Mouse (Mus musculus): ENCODE measurements around the gene Fam57b. TPM values are rescaled to one million over a fixed set of nuclear protein-coding genes. Genes with fewer than 3 reads are reported as not detected.
A peak's percentile ranks its signal among the peaks of the same experiment; 100 is the strongest.

The Fam57b gene
- polyA plus RNA-seq, 1 experiment from 2014 or later: 0.29 TPM

DNA sequence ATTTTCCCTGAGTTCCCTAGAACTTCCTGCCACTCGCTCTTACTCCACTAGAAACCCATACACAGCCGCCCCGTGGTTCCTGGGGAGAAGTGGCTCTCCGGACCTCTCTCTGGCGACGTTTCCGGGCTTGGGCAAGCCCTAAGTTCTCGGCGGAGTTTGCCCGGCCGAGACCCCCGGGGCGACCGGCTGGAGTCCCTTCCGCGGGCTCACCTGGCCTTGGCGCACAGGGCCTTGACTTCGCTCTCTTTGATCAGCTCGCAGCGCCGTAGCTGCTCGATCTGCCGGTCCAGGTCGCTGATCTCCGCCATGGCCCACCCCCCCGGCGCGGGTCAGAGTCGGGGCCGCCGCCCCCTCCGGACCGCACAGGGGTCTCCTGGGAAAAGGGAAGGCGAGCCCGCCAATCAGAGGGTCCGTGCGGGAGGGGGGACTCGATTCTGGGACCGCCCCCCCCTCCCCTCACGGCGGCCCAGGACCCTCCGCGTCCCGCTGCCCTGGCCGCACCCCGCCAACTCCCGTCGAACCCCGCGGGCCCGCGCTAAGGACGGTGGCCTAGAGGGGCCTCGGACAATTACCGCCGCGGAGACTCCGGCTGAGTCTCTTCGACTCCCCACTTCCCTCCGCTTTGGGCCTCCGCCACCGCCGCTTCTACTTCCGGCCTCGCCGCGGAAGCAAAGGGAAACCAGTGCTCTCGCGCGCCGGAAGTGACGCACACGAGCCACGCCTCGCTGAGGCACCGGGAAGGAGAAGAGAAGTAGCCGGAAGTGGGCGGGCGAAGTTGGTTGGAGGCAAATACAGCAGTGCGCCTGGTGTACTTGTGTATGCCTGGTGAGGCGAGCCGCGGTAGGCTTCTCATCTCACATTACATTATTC lies 5.4 kb upstream of the Fam57b start, which contains the start of gene Ppp4c:
Ppp4c (minus strand) TSS at position 646 of the 870 bp plus-strand sequence.
- Histone ChIP-seq H3K4me3 (peak within 1 kb of the TSS; percentile 79), H3K27me3 (replicated peaks) (no peaks in the 10 kb centered on the region), H3K4me1 (peaks cover 65% of the 10 kb centered on the region), H3K27ac (replicated peaks) (peak within 1 kb of the TSS; percentile 97), H3K36me3 (peaks cover 67% of the 10 kb centered on the region), H3K9me3 (no peaks in the 10 kb centered on the region), H3K4me2 (peak within 1 kb of the TSS; percentile 87), H3K9ac (peak within 1 kb of the TSS; percentile 93)
- peak; percentile 82 for ATAC-seq (ENCODE audit: extremely low read depth, insufficient number of reproducible peaks, low FRiP score, low TSS enrichment)
- under 1% methylated on average over 82 of the region's 83 CpGs for WGBS

DNA sequence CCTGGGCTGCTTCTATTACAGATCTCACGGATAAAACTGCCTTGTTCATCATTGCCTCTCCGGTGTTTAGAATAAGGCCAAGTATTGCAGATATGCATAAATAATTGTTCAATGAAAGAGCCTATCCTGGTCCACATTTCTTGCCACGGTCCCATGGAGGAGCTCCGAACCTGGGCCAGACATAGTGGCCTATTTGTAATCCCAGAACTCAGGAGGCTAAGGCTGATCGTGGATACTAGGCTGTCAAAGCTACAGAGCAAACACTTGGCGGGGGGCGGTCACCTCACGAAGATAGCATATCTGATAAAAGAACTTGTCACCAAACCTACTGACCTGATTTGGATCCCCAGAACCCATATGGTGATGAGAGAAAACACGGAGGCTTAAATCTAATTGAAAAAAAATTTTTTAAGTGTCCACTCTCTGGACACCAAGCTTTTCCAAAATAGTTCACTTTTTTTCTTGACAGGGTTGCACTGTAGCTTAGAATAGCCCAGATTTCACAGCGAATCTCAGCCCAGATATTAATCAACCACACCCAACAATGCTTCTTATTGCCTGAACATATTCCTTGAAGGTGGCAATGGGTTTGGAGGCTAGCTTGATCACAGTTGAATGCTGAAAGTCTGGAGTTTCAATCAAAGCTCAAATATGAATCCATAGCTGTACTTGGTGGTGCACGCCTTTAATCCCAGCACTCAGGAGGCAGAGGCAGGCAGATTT lies 4.6 kb upstream of the Fam57b start:
- WGBS: 16% methylated on average over 11 of the region's 11 CpGs

DNA sequence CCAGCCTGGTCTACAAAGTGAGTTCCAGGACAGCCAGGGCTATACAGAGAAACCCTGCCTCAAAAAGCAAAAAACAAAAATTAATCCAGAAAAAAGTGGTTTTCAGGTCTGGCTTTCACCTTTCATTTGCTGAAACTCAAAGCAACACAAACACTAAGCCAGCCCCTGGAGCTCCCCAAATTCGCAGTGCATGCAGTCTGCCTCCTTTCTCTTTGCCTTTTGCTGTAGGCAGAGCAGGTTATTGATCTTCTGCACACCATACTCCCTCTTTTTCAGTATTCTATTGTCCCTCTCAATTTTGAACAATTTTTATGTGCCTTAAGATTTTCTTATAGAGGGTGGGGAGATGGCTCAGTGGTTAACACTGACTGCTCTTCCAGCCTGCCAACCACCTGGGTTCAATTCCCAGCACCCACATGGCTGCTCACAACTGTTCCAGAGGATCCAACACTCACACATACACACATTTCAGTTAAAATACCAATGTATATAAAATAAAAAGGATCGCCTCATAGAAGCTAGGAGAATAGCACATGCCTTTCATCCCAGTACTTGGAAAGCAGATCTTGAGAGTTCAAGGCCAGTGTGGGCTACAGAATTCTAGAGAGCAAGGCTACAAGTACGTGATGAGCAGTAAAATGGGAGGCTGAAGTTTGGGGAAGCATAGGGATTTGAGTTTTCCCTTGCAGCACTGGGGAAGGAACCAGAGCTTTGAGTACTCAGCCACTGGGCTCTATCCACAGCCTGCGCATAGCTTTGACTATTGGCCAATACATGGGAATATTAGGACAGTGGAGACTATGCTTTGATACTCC lies 3.8 kb upstream of the Fam57b start:
- Histone ChIP-seq H3K9ac (0 out of 2 replicates have a peak overlapping the region, but pooled peaks have one; percentile 93), H3K4me1 (peaks cover 74% of the 10 kb centered on the region), H3K4me3 (peak overlapping the region; percentile 79; the same call in 1 of the 2 replicates), H3K27me3 (replicated peaks) (no peaks in the 10 kb centered on the region), H3K36me3 (peaks cover 59% of the 10 kb centered on the region), H3K27ac (replicated peaks) (peak overlapping the region; percentile 97), H3K4me2 (peak overlapping the region; percentile 87), H3K9me3 (no peaks in the 10 kb centered on the region)
- ATAC-seq (ENCODE audit: extremely low read depth, insufficient number of reproducible peaks, low FRiP score, low TSS enrichment): no peak
- 60% methylated on average over 4 of the region's 4 CpGs for WGBS

More for the DNA sequence above, 4.6 kb upstream of the Fam57b start:
- H3K27ac ChIP-seq (replicated peaks): peak overlapping the region; percentile 97
- no peaks in the 10 kb centered on the region for H3K9me3 ChIP-seq
- peaks cover 73% of the 10 kb centered on the region for H3K4me1 ChIP-seq
- H3K4me3 ChIP-seq: peak overlapping the region; percentile 79
- no peaks in the 10 kb centered on the region for H3K27me3 ChIP-seq (replicated peaks)
- no peak; the same call in 1 of the 2 replicates for ATAC-seq (ENCODE audit: extremely low read depth, insufficient number of reproducible peaks, low FRiP score, low TSS enrichment)
- H3K4me2 ChIP-seq: peak overlapping the region; percentile 87
- peak overlapping the region; percentile 93 for H3K9ac ChIP-seq
- H3K36me3 ChIP-seq: peaks cover 67% of the 10 kb centered on the region

DNA sequence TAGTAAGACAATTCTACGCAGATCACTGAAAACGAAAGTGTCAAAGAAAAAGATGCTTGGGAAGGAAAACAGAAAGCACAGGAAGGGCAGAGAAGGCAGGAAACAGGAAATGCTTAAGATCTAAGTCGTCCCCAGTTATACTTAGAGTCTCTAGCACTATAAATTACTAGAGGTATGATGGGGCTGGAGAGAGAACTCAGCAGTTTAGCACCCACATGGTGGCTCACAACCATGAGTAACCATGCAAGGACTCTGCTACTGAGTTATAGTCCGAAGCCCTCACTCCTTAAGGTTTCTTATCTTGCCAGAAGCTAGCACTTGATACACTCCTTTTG lies 3.2 kb upstream of the Fam57b start:
- no peak for ATAC-seq (ENCODE audit: extremely low read depth, insufficient number of reproducible peaks, low FRiP score, low TSS enrichment)
- 53% methylated on average over 4 of the region's 4 CpGs for WGBS
- Histone ChIP-seq H3K9me3 (no peaks in the 10 kb centered on the region), H3K9ac (no peak overlapping the region), H3K36me3 (peaks cover 53% of the 10 kb centered on the region), H3K27me3 (replicated peaks) (no peaks in the 10 kb centered on the region), H3K4me2 (no peak overlapping the region), H3K27ac (replicated peaks) (peak overlapping the region; percentile 97), H3K4me3 (no peak overlapping the region), H3K4me1 (peaks cover 74% of the 10 kb centered on the region)

DNA sequence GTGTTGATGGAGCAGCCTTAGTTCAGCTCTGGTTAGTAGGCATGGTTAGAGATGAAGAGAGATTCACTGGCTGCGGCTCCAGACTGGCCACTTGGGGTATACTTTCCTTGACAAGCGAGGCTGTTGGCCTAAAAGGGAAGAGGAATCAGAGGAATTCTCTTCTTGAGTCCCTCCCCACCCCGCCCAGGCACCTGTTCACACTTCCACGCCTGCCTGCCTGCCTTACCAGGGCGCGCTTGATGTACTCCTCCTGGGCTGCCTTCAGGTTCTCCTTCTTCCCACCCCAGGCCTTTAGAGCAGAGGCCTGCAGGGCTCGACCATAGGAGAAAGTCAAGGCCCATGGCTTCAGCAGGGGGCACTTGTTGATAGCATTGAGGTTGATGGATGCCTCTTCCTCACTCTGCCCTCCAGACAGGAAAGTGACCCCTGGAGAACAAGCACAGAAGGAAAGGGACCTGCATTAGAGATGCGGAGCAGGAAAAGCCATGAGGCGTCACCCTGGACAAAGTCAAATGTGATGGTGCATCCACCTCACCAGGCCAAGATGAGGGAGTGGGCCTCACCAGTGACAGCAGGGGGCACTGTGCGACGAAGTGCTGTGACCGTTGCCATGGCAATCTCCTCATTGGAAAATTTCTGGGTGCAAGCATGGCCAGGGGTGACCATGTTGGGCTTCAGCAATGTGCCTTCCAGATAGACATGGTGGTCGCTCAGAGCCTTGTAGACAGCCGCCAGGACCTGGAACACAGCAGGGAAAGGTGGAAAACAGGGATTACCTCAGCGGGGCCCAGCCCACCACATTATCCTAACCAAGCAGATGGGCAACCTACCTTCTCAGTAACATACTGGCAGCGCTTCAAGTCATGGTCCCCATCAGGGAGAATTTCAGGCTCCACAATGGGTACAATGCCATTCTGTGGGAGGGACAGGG lies 1.8 kb upstream of the Fam57b start:
- peaks cover 40% of the 10 kb centered on the region for H3K36me3 ChIP-seq
- 81% methylated on average over 16 of the region's 16 CpGs for WGBS
- no peaks in the 10 kb centered on the region for H3K27me3 ChIP-seq (replicated peaks)
- peak overlapping the region; percentile 100 for H3K9ac ChIP-seq
- peaks cover 73% of the 10 kb centered on the region for H3K4me1 ChIP-seq
- H3K27ac ChIP-seq (replicated peaks): 0 out of 2 replicates have a peak overlapping the region, but pooled peaks have one; percentile 100
- ATAC-seq (ENCODE audit: extremely low read depth, insufficient number of reproducible peaks, low FRiP score, low TSS enrichment): no peak
- H3K9me3 ChIP-seq: no peaks in the 10 kb centered on the region
- H3K4me2 ChIP-seq: peak overlapping the region; percentile 79
- peak overlapping the region; percentile 96 for H3K4me3 ChIP-seq

DNA sequence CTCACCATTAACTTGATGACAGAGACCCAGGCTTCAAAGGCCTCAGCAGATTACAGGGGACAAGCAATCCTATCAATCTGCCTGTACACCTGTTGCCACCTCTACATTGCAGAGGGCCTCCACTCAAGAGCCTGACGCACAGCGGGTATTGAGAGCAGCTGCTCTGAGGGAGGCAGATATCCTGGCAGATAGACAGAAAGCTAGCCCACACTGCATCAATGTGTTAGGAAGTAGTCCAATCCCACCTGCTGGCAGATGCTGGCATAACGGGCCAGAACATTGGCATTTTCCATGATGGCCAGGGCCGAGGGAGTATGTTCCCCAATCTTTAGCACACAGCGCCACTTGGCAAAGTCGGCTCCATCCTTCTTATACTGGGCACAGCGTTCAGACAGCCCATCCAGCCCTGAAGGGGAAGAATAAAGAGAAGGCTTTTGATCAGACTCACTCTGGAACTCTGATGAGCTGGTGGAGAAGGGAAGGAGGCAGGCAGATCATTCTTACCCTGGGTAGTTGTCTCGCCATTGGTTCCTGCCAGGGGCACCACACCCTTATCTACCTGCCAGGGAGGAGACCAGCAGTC lies 1.0 kb upstream of the Fam57b start:
- peak overlapping the region; percentile 100; the same call in 1 of the 2 replicates for H3K27ac ChIP-seq (replicated peaks)
- 62% methylated on average over 8 of the region's 8 CpGs for WGBS
- H3K4me2 ChIP-seq: peak overlapping the region; percentile 79
- peak overlapping the region; percentile 100 for H3K9ac ChIP-seq
- no peaks in the 10 kb centered on the region for H3K9me3 ChIP-seq
- peaks cover 73% of the 10 kb centered on the region for H3K4me1 ChIP-seq
- peak overlapping the region; percentile 96 for H3K4me3 ChIP-seq
- no peaks in the 10 kb centered on the region for H3K27me3 ChIP-seq (replicated peaks)
- peaks cover 40% of the 10 kb centered on the region for H3K36me3 ChIP-seq
- ATAC-seq (ENCODE audit: extremely low read depth, insufficient number of reproducible peaks, low FRiP score, low TSS enrichment): no peak

DNA sequence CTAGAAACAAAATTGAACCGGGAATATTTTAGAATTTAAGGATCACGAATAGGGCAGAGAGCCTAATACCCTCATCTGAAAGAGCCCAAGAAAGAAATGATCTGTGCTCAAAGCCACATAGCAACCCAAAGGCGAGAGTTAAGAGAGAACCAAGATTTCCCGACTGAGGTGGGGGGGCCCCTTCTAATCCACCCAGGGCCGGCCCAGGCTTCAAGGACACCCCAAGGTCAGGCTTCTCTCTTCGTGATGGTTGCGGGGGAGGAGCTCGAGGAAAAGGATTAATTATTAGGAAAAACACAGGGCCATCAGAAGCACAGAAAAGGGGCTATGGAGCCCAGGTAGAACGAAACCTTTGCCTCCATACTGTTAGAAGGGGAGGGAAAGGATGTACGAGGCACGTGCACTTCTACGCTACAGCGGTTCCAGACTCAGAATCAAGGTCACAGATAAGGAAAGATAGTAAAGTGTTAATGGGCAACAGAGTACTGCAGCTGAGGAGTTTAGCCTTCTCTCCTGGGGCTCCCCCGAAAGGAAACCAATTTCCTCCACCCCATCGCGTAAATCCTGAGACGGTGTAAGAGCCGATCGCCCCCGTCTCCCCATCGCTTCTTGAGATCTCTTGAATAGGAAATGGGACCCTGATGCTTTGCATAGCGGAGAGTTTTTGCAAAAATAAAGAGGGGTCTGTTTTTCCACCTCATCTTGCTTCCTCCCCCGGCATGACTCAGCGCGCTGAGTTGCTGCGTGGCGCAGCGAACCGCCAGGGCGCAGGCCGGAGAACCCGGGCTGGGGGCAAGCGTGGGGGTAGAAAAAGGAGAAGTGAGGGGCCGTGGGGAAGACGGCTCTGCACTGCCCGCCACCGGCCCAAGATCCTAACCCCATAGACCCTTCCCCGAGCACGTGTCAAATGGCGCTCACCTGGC lies 920 bp downstream of the Fam57b start:
- Histone ChIP-seq H3K9ac (peak overlapping the region; percentile 100), H3K27ac (replicated peaks) (peak overlapping the region; percentile 100), H3K4me1 (peaks cover 63% of the 10 kb centered on the region), H3K36me3 (peaks cover 42% of the 10 kb centered on the region), H3K4me2 (peak overlapping the region; percentile 79), H3K4me3 (peak overlapping the region; percentile 96), H3K27me3 (replicated peaks) (no peaks in the 10 kb centered on the region), H3K9me3 (no peaks in the 10 kb centered on the region)
- no peak for ATAC-seq (ENCODE audit: extremely low read depth, insufficient number of reproducible peaks, low FRiP score, low TSS enrichment)
- WGBS: under 1% methylated on average over 40 of the region's 40 CpGs

DNA sequence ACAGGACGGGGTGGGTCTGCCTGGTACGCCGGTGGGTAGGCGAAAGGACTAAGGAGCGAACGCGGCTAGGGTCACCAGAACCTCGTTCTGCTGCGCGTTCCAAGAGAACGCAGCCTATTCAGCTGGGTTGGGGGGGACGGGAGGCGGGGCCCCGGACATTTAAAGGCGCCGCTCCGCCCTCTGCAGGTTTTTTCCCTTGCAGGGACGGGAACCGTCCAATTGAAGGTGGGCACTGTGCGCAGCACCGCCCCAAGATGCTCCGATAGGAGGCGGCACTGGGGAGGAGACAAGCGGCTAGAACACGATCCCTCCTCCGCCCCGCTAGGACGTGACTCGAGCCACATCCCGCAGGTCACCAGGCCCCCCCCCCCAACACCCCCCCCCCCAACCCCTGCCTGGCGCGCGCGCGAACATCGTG lies 1.6 kb downstream of the Fam57b start:
- Histone ChIP-seq H3K4me2 (peak overlapping the region; percentile 79), H3K27me3 (replicated peaks) (no peaks in the 10 kb centered on the region), H3K9ac (peak overlapping the region; percentile 100), H3K9me3 (no peaks in the 10 kb centered on the region), H3K36me3 (peaks cover 46% of the 10 kb centered on the region), H3K27ac (replicated peaks) (peak overlapping the region; percentile 100), H3K4me3 (peak overlapping the region; percentile 96), H3K4me1 (peaks cover 57% of the 10 kb centered on the region)
- 1% methylated on average over 35 of the region's 36 CpGs for WGBS
- peak; percentile 92 for ATAC-seq (ENCODE audit: extremely low read depth, insufficient number of reproducible peaks, low FRiP score, low TSS enrichment)
